Comparison of ENCODE assay signal across 12 mouse cellular contexts in genomic region chr2:74291416-74292396, GRCm38 (mm10).
DNase-seq lines count a peak whose midpoint lies in the region; ATAC-seq and TF ChIP-seq lines count a peak whose summit lies in the region.
"Had no signal": no experiment of that assay in that cellular context is flagged by ENCODE, and none has a peak within 500 bp of the region (broad histone marks: within the 10 kb centered on the region; RNA-seq: fewer than 3 reads in every experiment).

No protein-coding gene starts in this region.

- intact Hi-C loops in gastrocnemius, postnatal 36 days (cut with DNase I): loop anchor here (10.0 kb wide), 1 partner anchor 327 kb away; no protein-coding TSS in a partner anchor

- DNase-seq in MEL (ENCODE audit: low read depth, low spot score): no peak
- DNase-seq in embryo, embryonic 11 days: peak; percentile 57
- no peak for DNase-seq in hindbrain, embryonic 10.5 days (ENCODE audit: low spot score)
- DNase-seq in midbrain, embryonic 14.5 days: peak; percentile 86
- DNase-seq in thymus, postnatal 36 days: no peak
- no peak for DNase-seq in gastrocnemius, postnatal 36 days
- DNase-seq in thymus, postnatal 14 days: no peak
- no peak for DNase-seq in layer of hippocampus, adult 18-20 months (ENCODE audit: low spot score in 2 of 2)
- DNase-seq: right cerebral cortex, adult 18-20 months had no signal

- H3K4me1 ChIP-seq in MEL (ENCODE audit: control insufficient read depth in 1 of 2, insufficient read depth in 2 of 2, low read length in 2 of 2): no peaks in the 10 kb centered on the region
- H3K4me1 ChIP-seq in hindbrain, embryonic 10.5 days (replicated peaks): peaks cover 6% of the 10 kb centered on the region
- H3K4me1 ChIP-seq in midbrain, embryonic 14.5 days (ENCODE audit: control insufficient read depth, insufficient read depth, low read length): peaks cover 11% of the 10 kb centered on the region; the same call in 1 of the 2 replicates
- H3K4me1 ChIP-seq: heart, embryonic 10.5 days; intestine, embryonic 15.5 days had no signal

- no peak overlapping the region for H3K4me3 ChIP-seq in MEL (ENCODE audit: control insufficient read depth in 1 of 2, insufficient read depth in 1 of 2, low read depth in 2 of 2, low read length in 2 of 2)
- no peak overlapping the region for H3K4me3 ChIP-seq in hindbrain, embryonic 10.5 days
- H3K4me3 ChIP-seq in midbrain, embryonic 14.5 days (replicated peaks; ENCODE audit: low read depth, low read length): no peak overlapping the region
- H3K4me3 ChIP-seq: heart, embryonic 10.5 days; intestine, embryonic 15.5 days; limb, embryonic 12.5 days had no signal

- TF ChIP-seq RAD21 in MEL (IDR thresholded peaks at IDR 0.05; ENCODE audit: low read depth, low read length): no peak

- H3K36me3 ChIP-seq in MEL (ENCODE audit: control insufficient read depth in 1 of 2, insufficient read depth in 2 of 2, low read length in 2 of 2): no peaks in the 10 kb centered on the region
- H3K36me3 ChIP-seq in hindbrain, embryonic 10.5 days: no peaks in the 10 kb centered on the region
- no peaks in the 10 kb centered on the region for H3K36me3 ChIP-seq in midbrain, embryonic 14.5 days (ENCODE audit: control insufficient read depth, insufficient read depth, low read length)
- H3K36me3 ChIP-seq: heart, embryonic 10.5 days; intestine, embryonic 15.5 days; limb, embryonic 12.5 days had no signal

- H3K27ac ChIP-seq in MEL (ENCODE audit: control insufficient read depth, low read depth, low read length): no peak overlapping the region
- peak overlapping the region; percentile 77 for H3K27ac ChIP-seq in hindbrain, embryonic 10.5 days
- peak overlapping the region; percentile 53 for H3K27ac ChIP-seq in midbrain, embryonic 14.5 days (replicated peaks; ENCODE audit: low read depth, low read length)
- H3K27ac ChIP-seq: heart, embryonic 10.5 days; intestine, embryonic 15.5 days; limb, embryonic 12.5 days had no signal

- no peak for TF ChIP-seq POLR2A in MEL (IDR thresholded peaks at IDR 0.05; ENCODE audit: control insufficient read depth in 1 of 2, insufficient read depth in 1 of 2, low read depth in 1 of 2, low read length in 2 of 2, poor library complexity in 1 of 2)

- no peaks in the 10 kb centered on the region for H3K79me2 ChIP-seq in MEL (ENCODE audit: control insufficient read depth, insufficient read depth, low read length, poor library complexity)

- peak; percentile 69; the same call in 1 of the 2 replicates for ATAC-seq in midbrain, embryonic 14.5 days (ENCODE audit: low FRiP score, low TSS enrichment)
- ATAC-seq: intestine, embryonic 15.5 days had no signal

- no peak overlapping the region for H3K4me2 ChIP-seq in midbrain, embryonic 14.5 days (ENCODE audit: low read length)
- H3K4me2 ChIP-seq: intestine, embryonic 15.5 days; limb, embryonic 12.5 days had no signal

- peaks cover 0 to 2% of the 10 kb centered on the region in 2 experiments; a peak in 3 of 4 replicates for H3K27me3 ChIP-seq in MEL (ENCODE audit: control insufficient read depth in 1 of 2, insufficient read depth in 2 of 2, low read length in 2 of 2)
- H3K27me3 ChIP-seq in hindbrain, embryonic 10.5 days (ENCODE audit: insufficient read depth, poor library complexity, severe bottlenecking): no peaks in the 10 kb centered on the region
- H3K27me3 ChIP-seq in midbrain, embryonic 14.5 days (ENCODE audit: control insufficient read depth, insufficient read depth, low read length): no peaks in the 10 kb centered on the region
- H3K27me3 ChIP-seq: intestine, embryonic 15.5 days; limb, embryonic 12.5 days had no signal

- 81% methylated on average over 8 of the region's 8 CpGs for WGBS in hindbrain, embryonic 10.5 days
- WGBS in midbrain, embryonic 14.5 days: 80% methylated on average over 8 of the region's 8 CpGs

- TF ChIP-seq CTCF in MEL (IDR thresholded peaks at IDR 0.05 in 2 of 3, conservative IDR thresholded peaks at IDR 0.05 in 1 of 3; ENCODE audit: control insufficient read depth in 1 of 3, insufficient read depth in 1 of 3, low read depth in 2 of 3, low read length in 3 of 3, poor library complexity in 1 of 3, severe bottlenecking in 1 of 3): no peak

- no peak overlapping the region for H3K9ac ChIP-seq in MEL (ENCODE audit: control insufficient read depth, low read depth, low read length, poor library complexity, severe bottlenecking)
- H3K9ac ChIP-seq in midbrain, embryonic 14.5 days (replicated peaks; ENCODE audit: low read length): no peak overlapping the region; the same call in 1 of the 2 replicates
- H3K9ac ChIP-seq: intestine, embryonic 15.5 days; limb, embryonic 12.5 days had no signal

- no peaks in the 10 kb centered on the region for H3K9me3 ChIP-seq in MEL (replicated peaks; ENCODE audit: insufficient read depth, low read length)
- H3K9me3 ChIP-seq in hindbrain, embryonic 10.5 days: no peaks in the 10 kb centered on the region
- no peaks in the 10 kb centered on the region for H3K9me3 ChIP-seq in midbrain, embryonic 14.5 days (ENCODE audit: control insufficient read depth, low read length)
- H3K9me3 ChIP-seq: intestine, embryonic 15.5 days had no signal

- TF ChIP-seq EP300 in MEL (IDR thresholded peaks at IDR 0.05; ENCODE audit: low read depth in 1 of 2, low read length in 2 of 2): no peak

TF ChIP-seq in MEL, 35 proteins besides CTCF, POLR2A, EP300 and RAD21:
- TF ChIP-seq HCFC1 (IDR thresholded peaks at IDR 0.05; ENCODE audit: low read depth, low read length): peak; percentile 70
- no peak for TF ChIP-seq MYB (IDR thresholded peaks at IDR 0.05; ENCODE audit: low read depth, low read length)
TF ChIP-seq in MEL: peak in this region for 1.

Comparison
In these comparisons a context has a peak if more than half of its experiments do, and no peak if none do; other contexts are left out.
1. DNase-seq: peak in embryo, embryonic 11 days (single experiment) and midbrain, embryonic 14.5 days (single experiment); none in MEL (single experiment), hindbrain, embryonic 10.5 days (single experiment), thymus, postnatal 36 days (0 of 2), gastrocnemius, postnatal 36 days (0 of 2), thymus, postnatal 14 days (single experiment) and layer of hippocampus, adult 18-20 months (0 of 2).